Mouse (Mus musculus) hindbrain, embryonic 11.5 days (tissue): ENCODE results near the gene Rpap2. TPM values are rescaled to one million over a fixed set of nuclear protein-coding genes. Genes with fewer than 3 reads are reported as not detected.
A peak's percentile ranks its signal among the peaks of the same experiment; 100 is the strongest.

Experiments
- ATAC-seq: fragments of 200-750 bp; cut with Nextera tagmentation; 2 replicates; pipeline ENCODE4 v1.8.0; 2017; ENCODE audit warnings: mild to moderate bottlenecking, moderate TSS enrichment, moderate library complexity; ENCODE audit not compliant: low FRiP score
- DNase-seq: peaks from one replicate; pipeline ENCODE4 v3.0.0-alpha.2; 2015; ENCODE audit warnings: low spot score
- H3K27ac ChIP-seq: fragments of 300-500 bp; sonication (generic); 2 replicates; pipeline ENCODE4 v1.5.1; 2014; ENCODE audit warnings: mild to moderate bottlenecking, low read depth, low read length
- H3K27me3 ChIP-seq: fragments of 300-500 bp; sonication (generic); 2 replicates; pipeline ENCODE4 v1.6.1; 2014; ENCODE audit warnings: mild to moderate bottlenecking, low read length, moderate library complexity, mixed read lengths; ENCODE audit not compliant: control insufficient read depth, insufficient read depth
- H3K36me3 ChIP-seq: fragments of 300-500 bp; sonication (generic); 2 replicates; pipeline ENCODE4 v1.6.1; 2014; ENCODE audit warnings: mild to moderate bottlenecking, low read length, moderate library complexity, mixed read lengths; ENCODE audit not compliant: control insufficient read depth, insufficient read depth
- H3K4me1 ChIP-seq: fragments of 300-500 bp; sonication (generic); replicated peaks from 2 replicates; pipeline ENCODE4 v1.6.1; 2014; ENCODE audit warnings: low read length, mixed read lengths; ENCODE audit not compliant: control insufficient read depth, insufficient read depth
- H3K4me2 ChIP-seq: fragments of 300-500 bp; sonication (generic); replicated peaks from 2 replicates; pipeline ENCODE4 v1.6.1; 2014; ENCODE audit warnings: mild to moderate bottlenecking, low read depth, low read length
- H3K4me3 ChIP-seq: fragments of 300-500 bp; sonication (generic); 2 replicates; pipeline ENCODE4 v1.5.1; 2014; ENCODE audit warnings: low read depth, low read length
- H3K9ac ChIP-seq: fragments of 300-500 bp; sonication (generic); 2 replicates; pipeline ENCODE4 v1.6.1; 2014; ENCODE audit warnings: low read depth, low read length
- H3K9me3 ChIP-seq: fragments of 300-500 bp; sonication (generic); 2 replicates; pipeline ENCODE4 v1.6.1; 2016; ENCODE audit warnings: low read length; ENCODE audit not compliant: control insufficient read depth
- WGBS: fragments of 180-500 bp; shearing (Covaris S2); extraction: QIAGEN DNeasy Blood & Tissue Kit; methylation state at CpG from one replicate; pipeline ENCODE4 v1.1.7; 2014; 5-methylcytosine and 5-hydroxymethylcytosine counted together
- polyA plus RNA-seq: library from polyadenylated mRNA; unstranded; fragments of >200 nt; fragmentation: Nextera tagmentation; extraction: Ambion mirVana; gene quantifications from 2 replicates; pipeline ENCODE4 v1.2.1, GENCODE M21; 2014

The Rpap2 gene
- polyA plus RNA-seq: 21.3 and 23.2 TPM in 2 replicates

DNA sequence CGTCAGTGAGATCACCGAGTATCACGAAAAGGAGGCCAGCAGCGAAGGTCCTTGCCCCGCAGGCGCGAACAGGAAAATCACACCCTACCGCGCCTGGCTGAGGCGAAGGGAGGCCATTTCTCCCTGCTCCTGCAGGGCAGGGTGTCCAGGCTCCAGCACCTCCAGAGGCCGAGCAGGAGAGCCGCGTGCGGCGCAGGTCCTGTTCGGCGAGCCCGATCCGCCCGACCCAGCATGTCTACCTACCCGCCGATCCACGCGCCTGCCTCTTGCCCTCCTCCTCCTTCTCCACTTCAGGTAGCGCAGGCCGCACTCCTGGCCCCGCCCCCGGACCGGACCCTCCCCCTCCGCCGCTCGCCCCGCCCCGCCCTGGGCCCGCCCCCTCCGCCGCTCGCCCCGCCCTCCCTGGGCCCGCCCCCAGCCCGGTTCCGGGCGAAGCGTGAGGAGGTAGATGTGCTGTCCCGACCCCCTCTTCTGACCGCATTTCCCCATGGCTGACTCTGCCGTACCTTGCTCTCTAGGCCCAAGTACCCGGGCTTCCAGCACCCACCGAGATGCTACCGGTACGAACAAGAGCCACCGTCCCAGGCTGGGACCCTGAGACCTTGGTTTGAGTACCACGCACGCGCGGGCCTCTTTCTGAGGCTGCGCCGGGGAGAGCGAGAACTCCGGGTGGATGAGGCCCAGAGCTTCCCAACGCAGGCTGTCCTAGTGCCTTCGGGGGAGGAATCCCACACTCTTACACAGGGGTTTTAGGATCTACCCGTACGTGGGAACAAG is at the start of gene Rpap2, which contains the start of gene Glmn:
Rpap2 (plus strand) TSS at position 73 of the 777 bp plus-strand sequence.
Glmn (minus strand) TSS at position 588 of the 777 bp plus-strand sequence.
- peak within 1 kb of the TSS; percentile 81 for H3K9ac ChIP-seq
- under 1% methylated on average over 50 of the region's 64 CpGs for WGBS
- H3K9me3 ChIP-seq: no peaks in the 10 kb centered on the region
- peak; percentile 90 for DNase-seq
- peak; percentile 96 for ATAC-seq
- H3K36me3 ChIP-seq: no peaks in the 10 kb centered on the region
- peak within 1 kb of the TSS; percentile 50 for H3K4me2 ChIP-seq
- no peaks in the 10 kb centered on the region for H3K4me1 ChIP-seq
- no peaks in the 10 kb centered on the region for H3K27me3 ChIP-seq
- H3K4me3 ChIP-seq: peak within 1 kb of the TSS; percentile 67
- H3K27ac ChIP-seq: peak within 1 kb of the TSS; percentile 79

DNA sequence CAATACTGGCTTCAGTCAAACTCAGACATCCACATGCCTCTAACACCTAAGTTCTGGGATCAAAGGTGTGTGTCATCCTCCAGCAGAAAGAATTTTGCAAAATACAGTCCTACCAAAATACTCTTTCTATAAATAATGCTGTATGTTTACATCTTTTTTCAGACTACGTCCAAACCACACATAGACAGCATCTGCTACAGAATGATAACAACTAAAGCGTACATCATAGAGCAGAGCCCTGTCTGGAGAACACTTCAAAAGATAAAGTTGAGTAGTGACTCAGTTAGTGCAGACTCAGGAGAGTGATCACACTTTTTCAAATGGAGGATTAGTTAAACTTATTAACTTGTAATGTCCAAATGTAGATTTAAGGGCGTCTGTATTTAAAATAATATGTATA is 49.2 kb upstream of the Rpap2 start:
- Histone ChIP-seq H3K9me3 (no peaks in the 10 kb centered on the region), H3K4me2 (no peak overlapping the region), H3K27ac (no peak overlapping the region), H3K36me3 (no peaks in the 10 kb centered on the region), H3K27me3 (no peaks in the 10 kb centered on the region), H3K4me1 (no peaks in the 10 kb centered on the region), H3K4me3 (no peak overlapping the region), H3K9ac (no peak overlapping the region)
- no peak for ATAC-seq
- 91% methylated on average over 3 of the region's 3 CpGs for WGBS
- DNase-seq: no peak

DNA sequence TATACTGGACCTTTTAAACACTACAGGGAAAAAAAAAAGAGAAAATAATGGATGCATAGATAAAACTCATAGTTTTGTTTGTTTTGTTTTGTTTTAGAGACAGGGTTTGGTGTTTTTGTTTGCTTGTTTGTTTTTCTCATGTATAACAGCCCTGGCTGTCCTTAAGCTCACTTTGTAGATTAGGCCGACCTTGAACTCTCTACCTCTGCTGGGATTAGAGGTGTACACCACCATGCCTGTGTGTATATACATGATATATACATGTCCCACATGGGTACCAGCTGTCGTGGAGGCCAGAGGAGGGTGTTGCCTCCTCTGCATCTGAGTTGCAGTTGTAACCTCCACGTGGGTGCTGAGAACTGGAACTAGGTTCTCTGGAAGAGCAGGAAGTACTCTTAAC is 48.7 kb upstream of the Rpap2 start:
- 88% methylated on average over 3 of the region's 3 CpGs for WGBS
- Histone ChIP-seq H3K9me3 (no peaks in the 10 kb centered on the region), H3K27me3 (no peaks in the 10 kb centered on the region), H3K27ac (no peak overlapping the region), H3K4me2 (no peak overlapping the region), H3K36me3 (no peaks in the 10 kb centered on the region), H3K4me3 (no peak overlapping the region), H3K4me1 (no peaks in the 10 kb centered on the region), H3K9ac (no peak overlapping the region)
- no peak for DNase-seq
- no peak for ATAC-seq

DNA sequence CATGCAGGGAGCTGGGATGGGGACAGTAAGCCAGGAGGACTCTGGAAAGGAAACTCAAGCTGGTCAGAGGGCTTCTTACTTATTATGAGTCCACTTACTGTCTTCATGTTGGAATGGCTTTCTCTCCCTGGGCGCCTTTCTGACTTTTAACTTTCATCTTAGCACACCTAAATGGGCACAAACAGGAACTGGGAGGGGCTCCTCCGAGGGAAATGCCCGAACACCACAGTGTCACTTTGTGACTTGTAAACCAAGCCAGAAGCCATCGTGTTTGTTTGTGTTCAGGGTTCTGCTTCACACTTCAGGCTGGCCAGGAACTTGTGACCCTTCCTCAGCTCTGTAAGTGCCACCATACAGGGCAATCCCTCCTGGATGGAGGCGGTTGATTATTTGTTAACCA is 42.8 kb upstream of the Rpap2 start:
- Histone ChIP-seq H3K27ac (no peak overlapping the region), H3K27me3 (no peaks in the 10 kb centered on the region), H3K4me1 (no peaks in the 10 kb centered on the region), H3K4me3 (no peak overlapping the region), H3K9me3 (no peaks in the 10 kb centered on the region), H3K36me3 (no peaks in the 10 kb centered on the region), H3K4me2 (no peak overlapping the region), H3K9ac (no peak overlapping the region)
- 87% methylated on average over 5 of the region's 5 CpGs for WGBS
- DNase-seq: no peak
- no peak for ATAC-seq

DNA sequence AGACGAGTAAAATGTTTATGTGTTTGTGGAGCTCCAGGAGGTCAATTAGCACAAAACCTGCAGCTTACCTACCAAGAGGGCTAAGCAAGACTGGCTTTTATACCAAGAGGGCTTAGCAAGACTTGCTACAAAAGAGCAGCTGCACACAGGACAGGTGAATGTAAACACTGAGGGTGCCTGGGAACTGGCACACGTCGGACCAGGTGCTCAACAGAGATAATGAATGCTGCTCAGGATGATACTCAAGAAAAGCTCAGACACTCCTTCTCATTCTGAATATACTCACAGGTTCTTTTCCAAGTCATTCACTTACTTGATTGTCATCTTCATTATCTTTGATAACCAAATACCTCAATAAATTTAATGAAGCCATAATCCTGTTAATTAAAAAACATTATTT is 40.2 kb upstream of the Rpap2 start:
- H3K4me2 ChIP-seq: no peak overlapping the region
- H3K9ac ChIP-seq: no peak overlapping the region
- 0 out of 2 replicates have a peak, but pooled peaks cover 2% of the 10 kb centered on the region for H3K36me3 ChIP-seq
- no peak for ATAC-seq
- H3K4me1 ChIP-seq: no peaks in the 10 kb centered on the region
- H3K27ac ChIP-seq: no peak overlapping the region
- H3K27me3 ChIP-seq: no peaks in the 10 kb centered on the region
- H3K4me3 ChIP-seq: no peak overlapping the region
- WGBS: 86% methylated on average over 3 of the region's 3 CpGs
- H3K9me3 ChIP-seq: no peaks in the 10 kb centered on the region
- no peak for DNase-seq

DNA sequence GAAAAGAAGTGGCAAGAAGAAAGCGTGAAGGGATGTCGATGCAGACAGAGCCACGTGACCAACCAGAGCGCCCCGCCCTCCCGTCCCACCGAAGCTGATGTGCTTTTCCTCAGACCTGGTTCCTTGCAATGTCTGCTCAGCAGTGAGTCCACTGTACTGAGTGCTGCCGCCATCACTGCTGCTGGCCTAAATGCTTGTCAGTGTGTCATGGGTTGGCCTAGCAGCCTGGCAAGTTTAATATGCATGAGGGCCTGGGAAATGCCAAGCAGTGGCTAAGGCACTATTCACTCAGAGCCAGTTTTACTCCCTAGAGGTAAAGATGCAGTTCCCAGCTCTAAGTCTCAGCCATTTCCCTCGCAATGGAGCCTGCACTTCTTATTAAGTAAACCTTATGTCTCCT is 28.0 kb upstream of the Rpap2 start:
- Histone ChIP-seq H3K27me3 (no peaks in the 10 kb centered on the region), H3K9me3 (no peaks in the 10 kb centered on the region), H3K9ac (no peak overlapping the region), H3K4me3 (no peak overlapping the region), H3K4me2 (no peak overlapping the region), H3K27ac (no peak overlapping the region), H3K36me3 (no peaks in the 10 kb centered on the region), H3K4me1 (no peaks in the 10 kb centered on the region)
- DNase-seq: no peak
- 95% methylated on average over 9 of the region's 9 CpGs for WGBS
- no peak for ATAC-seq

DNA sequence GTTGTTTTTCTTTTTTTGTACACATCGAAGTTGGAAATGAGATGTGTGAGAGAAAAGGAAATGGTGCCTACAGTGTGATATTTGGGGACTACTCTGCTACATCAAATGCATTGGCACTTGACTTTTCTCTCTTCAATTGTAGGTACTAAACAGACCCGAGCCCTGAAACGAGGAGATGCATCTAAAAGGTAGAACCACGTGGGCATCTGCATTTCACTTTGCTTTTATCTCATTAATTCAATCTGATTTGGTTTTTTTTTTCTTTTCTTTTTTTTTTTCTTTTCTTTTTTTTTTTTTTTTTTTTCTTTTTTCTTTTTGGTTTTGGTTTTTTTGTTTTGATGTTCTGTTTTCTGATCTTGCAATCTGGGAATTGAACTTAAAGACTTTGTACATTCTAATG is 1.2 kb downstream of the Rpap2 start:
- peak overlapping the region; percentile 67 for H3K4me3 ChIP-seq
- no peaks in the 10 kb centered on the region for H3K9me3 ChIP-seq
- no peaks in the 10 kb centered on the region for H3K36me3 ChIP-seq
- WGBS: 21% methylated on average over 4 of the region's 4 CpGs
- H3K27me3 ChIP-seq: no peaks in the 10 kb centered on the region
- no peak overlapping the region for H3K4me2 ChIP-seq
- DNase-seq: peak; percentile 13
- no peak overlapping the region; the same call in 1 of the 2 replicates for H3K9ac ChIP-seq
- H3K4me1 ChIP-seq: no peaks in the 10 kb centered on the region
- ATAC-seq: no peak
- no peak overlapping the region for H3K27ac ChIP-seq

DNA sequence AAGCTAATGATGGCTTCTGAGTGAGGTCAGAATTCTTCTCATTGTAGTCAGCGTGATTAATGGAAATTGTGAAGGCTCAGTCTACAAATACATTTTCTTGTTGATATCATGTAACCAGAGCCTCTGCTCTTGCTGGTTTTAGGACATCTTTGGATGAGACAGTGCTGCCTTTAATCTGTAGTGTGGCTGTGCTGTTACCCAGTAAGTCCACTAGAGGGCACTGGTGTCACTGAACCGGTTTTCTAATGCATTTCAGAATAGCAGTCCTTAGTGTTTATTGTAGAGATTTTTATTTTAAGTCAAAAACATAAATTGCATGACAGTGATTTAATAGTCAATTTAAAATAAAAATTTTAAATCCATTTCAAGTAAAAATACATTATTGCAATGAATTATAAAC is 14.1 kb downstream of the Rpap2 start:
- Histone ChIP-seq H3K4me1 (no peaks in the 10 kb centered on the region), H3K4me3 (no peak overlapping the region), H3K4me2 (no peak overlapping the region), H3K27ac (no peak overlapping the region), H3K9ac (no peak overlapping the region), H3K36me3 (no peaks in the 10 kb centered on the region), H3K9me3 (no peaks in the 10 kb centered on the region), H3K27me3 (no peaks in the 10 kb centered on the region)
- WGBS: 1% methylated on average over 2 of the region's 2 CpGs
- ATAC-seq (no peak), DNase-seq (peak; percentile 83)

DNA sequence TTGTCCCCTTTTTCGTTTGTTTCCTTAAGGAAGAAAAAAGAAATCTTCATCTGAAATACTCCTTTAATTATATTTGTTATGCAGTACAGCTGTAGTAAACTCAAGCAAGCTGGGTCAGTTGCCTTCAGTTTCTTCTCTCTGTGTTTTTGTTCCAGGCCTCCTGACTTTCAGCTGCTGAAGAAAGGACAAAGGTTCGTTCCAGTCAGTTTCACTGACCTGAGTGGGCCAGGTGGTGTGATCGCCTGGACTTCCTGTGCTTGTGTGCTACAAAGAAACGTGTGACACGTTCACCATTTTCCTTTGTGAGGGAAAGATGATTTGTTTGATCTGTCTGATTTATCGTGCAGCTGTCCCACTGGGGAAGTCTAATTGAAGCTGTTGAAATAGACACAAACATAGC is 20.8 kb downstream of the Rpap2 start:
- ATAC-seq (no peak), DNase-seq (no peak)
- no peaks in the 10 kb centered on the region for H3K36me3 ChIP-seq

More for the DNA sequence above, 20.8 kb downstream of the Rpap2 start:
- Histone ChIP-seq H3K4me1 (no peaks in the 10 kb centered on the region), H3K9ac (no peak overlapping the region), H3K9me3 (no peaks in the 10 kb centered on the region), H3K27me3 (no peaks in the 10 kb centered on the region), H3K4me2 (no peak overlapping the region), H3K27ac (no peak overlapping the region), H3K4me3 (no peak overlapping the region)
- WGBS: 88% methylated on average over 6 of the region's 6 CpGs
